Mouse (Mus musculus) neural tube, embryonic 13.5 days (tissue): ENCODE measurements around the gene Dand5. TPM values are rescaled to one million over a fixed set of nuclear protein-coding genes. Genes with fewer than 3 reads are reported as not detected.

Source experiments
- ATAC-seq: fragments of 200-750 bp; cut with Nextera tagmentation; 2 replicates; pipeline ENCODE4 v1.8.0; 2017; ENCODE audit warnings: low read depth, mild to moderate bottlenecking, moderate TSS enrichment, moderate library complexity
- H3K27ac ChIP-seq: fragments of 300-500 bp; sonication (generic); replicated peaks from 2 replicates; pipeline ENCODE4 v1.5.1; 2015; ENCODE audit warnings: moderate library complexity, mild to moderate bottlenecking, inconsistent platforms
- H3K27me3 ChIP-seq: fragments of 300-500 bp; sonication (generic); 2 replicates; pipeline ENCODE4 v1.6.1; 2015; ENCODE audit warnings: mild to moderate bottlenecking, inconsistent platforms
- H3K36me3 ChIP-seq: fragments of 300-500 bp; sonication (generic); 2 replicates; pipeline ENCODE4 v1.6.1; 2015; ENCODE audit warnings: mild to moderate bottlenecking, inconsistent platforms
- H3K4me1 ChIP-seq: fragments of 300-500 bp; sonication (generic); replicated peaks from 2 replicates; pipeline ENCODE4 v1.6.1; 2015; ENCODE audit warnings: inconsistent platforms
- H3K4me2 ChIP-seq: fragments of 300-500 bp; sonication (generic); 2 replicates; pipeline ENCODE4 v1.6.1; 2015; ENCODE audit warnings: inconsistent platforms, mild to moderate bottlenecking, moderate library complexity
- H3K4me3 ChIP-seq: fragments of 300-500 bp; sonication (generic); 2 replicates; pipeline ENCODE4 v1.5.1; 2015; ENCODE audit warnings: mild to moderate bottlenecking, inconsistent platforms
- H3K9ac ChIP-seq: fragments of 300-500 bp; sonication (generic); 2 replicates; pipeline ENCODE4 v1.6.1; 2015; ENCODE audit warnings: moderate library complexity, mild to moderate bottlenecking, inconsistent platforms
- H3K9me3 ChIP-seq: fragments of 300-500 bp; sonication (generic); 2 replicates; pipeline ENCODE4 v1.6.1; 2016; ENCODE audit warnings: inconsistent platforms
- whole genome bisulfite sequencing: fragments of 180-500 bp; shearing (Covaris S2); methylation state at CpG from one replicate; pipeline ENCODE4 v1.1.7; 2015; 5-methylcytosine and 5-hydroxymethylcytosine counted together
- polyA plus RNA-seq: library from polyadenylated mRNA; unstranded; fragments of >200 nt; fragmentation: Nextera tagmentation; extraction: Ambion mirVana; gene quantifications from 2 replicates; pipeline ENCODE4 v1.2.1, GENCODE M21; 2015

Gene Dand5
- polyA plus RNA-seq, 1 experiment from 2014 or later = 12.3 TPM

DNA sequence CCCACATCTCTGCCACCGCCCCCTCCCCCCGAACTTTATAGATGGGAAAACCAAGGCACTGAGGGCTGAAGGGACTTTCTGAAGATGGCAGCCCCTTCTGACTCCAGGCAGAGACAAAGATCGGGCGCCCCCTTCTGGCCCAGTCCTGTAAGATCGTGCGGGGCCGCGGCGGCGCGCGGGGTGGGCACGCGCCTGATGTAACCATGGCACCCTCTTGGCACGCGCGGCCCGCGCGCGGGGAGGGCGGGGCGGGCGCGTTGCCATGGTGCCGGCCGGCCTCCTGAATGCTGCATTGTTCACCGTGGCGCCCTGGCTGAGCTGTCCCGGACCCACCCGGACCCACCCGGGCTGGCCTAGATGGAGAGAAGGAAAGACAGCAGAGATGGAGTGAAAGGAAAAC lies 11.7 kb downstream of the Dand5 start:
- ATAC-seq = peak; percentile 79
- H3K4me1 ChIP-seq = peaks cover 68% of the 10 kb centered on the region
- peak overlapping the region; percentile 31 for H3K4me3 ChIP-seq
- H3K9me3 ChIP-seq = no peaks in the 10 kb centered on the region
- peaks cover 50% of the 10 kb centered on the region for H3K27me3 ChIP-seq
- peak overlapping the region; percentile 76 for H3K27ac ChIP-seq
- H3K9ac ChIP-seq = peak overlapping the region; percentile 58
- WGBS = 0% methylated on average over 32 of the region's 32 CpGs
- H3K4me2 ChIP-seq = peak overlapping the region; percentile 55
- H3K36me3 ChIP-seq = no peaks in the 10 kb centered on the region

- no peak for ATAC-seq
- no peak overlapping the region for H3K4me3 ChIP-seq
- H3K4me2 ChIP-seq = no peak overlapping the region
- H3K27me3 ChIP-seq = peaks cover 60% of the 10 kb centered on the region
- H3K27ac ChIP-seq = 0 out of 2 replicates have a peak overlapping the region, but pooled peaks have one; percentile 80
- no peak overlapping the region for H3K9ac ChIP-seq
- H3K36me3 ChIP-seq = no peaks in the 10 kb centered on the region
- 68% methylated on average over 5 of the region's 5 CpGs for WGBS
- H3K9me3 ChIP-seq = no peaks in the 10 kb centered on the region
- H3K4me1 ChIP-seq = peaks cover 59% of the 10 kb centered on the region
Observed at GRCm38 (mm10) chr8:84809941-84810280, 12.7 kb downstream of the Dand5 start.

DNA sequence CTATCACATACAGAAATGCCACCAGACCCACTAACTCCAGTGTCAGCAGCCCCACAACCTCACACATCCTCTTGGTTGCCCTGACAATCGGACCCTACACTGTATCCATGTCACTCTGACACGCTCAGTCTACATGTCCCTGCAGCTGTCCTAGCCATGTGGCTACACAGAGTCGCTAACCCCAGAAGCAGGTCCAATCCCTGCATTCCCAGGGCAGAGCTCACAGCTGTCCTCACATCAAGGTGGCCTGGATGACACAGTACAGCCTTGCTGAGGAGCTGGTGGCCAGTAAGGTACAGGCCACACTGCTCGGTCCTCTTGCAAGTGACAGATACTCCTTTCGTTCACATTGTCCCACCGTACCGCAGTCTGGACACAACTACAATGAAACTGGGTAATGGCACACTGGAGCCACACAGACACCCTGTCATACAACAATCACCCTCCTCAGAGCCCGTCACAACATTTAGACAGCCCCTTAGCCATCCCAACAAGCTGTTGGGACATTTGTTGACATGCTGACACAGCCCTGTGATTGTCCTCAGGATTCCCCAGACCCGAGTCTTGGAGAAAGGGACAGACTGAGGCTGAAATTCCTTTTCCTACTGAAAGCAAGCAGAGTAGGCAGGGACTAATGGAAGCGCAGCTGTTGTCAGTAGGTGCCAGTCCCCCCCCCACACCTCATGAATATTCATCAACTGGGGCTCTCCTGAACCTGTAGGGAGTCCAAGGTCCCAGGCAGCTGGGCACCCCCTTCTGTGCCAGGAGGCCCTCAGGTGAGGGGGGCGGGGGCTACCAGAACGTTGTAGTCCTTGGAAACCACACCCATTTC lies 13.3 kb downstream of the Dand5 start:
- Histone ChIP-seq H3K27ac (peak overlapping the region; percentile 80), H3K9ac (0 out of 2 replicates have a peak overlapping the region, but pooled peaks have one; percentile 31), H3K4me1 (peaks cover 53% of the 10 kb centered on the region), H3K27me3 (peaks cover 66% of the 10 kb centered on the region), H3K9me3 (no peaks in the 10 kb centered on the region), H3K4me3 (no peak overlapping the region), H3K4me2 (no peak overlapping the region), H3K36me3 (no peaks in the 10 kb centered on the region)
- 0 out of 2 replicates have a peak, but pooled peaks have one; percentile 12 for ATAC-seq
- 57% methylated on average over 12 of the region's 12 CpGs for WGBS

- Histone ChIP-seq H3K9me3 (no peaks in the 10 kb centered on the region), H3K27me3 (peaks cover 87% of the 10 kb centered on the region), H3K4me2 (no peak overlapping the region), H3K4me1 (peaks cover 27% of the 10 kb centered on the region), H3K9ac (no peak overlapping the region), H3K4me3 (no peak overlapping the region), H3K27ac (no peak overlapping the region), H3K36me3 (no peaks in the 10 kb centered on the region)
- WGBS = 95% methylated on average over 5 of the region's 5 CpGs
- ATAC-seq = no peak
Observed at GRCm38 (mm10) chr8:84806031-84806430, 16.6 kb downstream of the Dand5 start.

DNA sequence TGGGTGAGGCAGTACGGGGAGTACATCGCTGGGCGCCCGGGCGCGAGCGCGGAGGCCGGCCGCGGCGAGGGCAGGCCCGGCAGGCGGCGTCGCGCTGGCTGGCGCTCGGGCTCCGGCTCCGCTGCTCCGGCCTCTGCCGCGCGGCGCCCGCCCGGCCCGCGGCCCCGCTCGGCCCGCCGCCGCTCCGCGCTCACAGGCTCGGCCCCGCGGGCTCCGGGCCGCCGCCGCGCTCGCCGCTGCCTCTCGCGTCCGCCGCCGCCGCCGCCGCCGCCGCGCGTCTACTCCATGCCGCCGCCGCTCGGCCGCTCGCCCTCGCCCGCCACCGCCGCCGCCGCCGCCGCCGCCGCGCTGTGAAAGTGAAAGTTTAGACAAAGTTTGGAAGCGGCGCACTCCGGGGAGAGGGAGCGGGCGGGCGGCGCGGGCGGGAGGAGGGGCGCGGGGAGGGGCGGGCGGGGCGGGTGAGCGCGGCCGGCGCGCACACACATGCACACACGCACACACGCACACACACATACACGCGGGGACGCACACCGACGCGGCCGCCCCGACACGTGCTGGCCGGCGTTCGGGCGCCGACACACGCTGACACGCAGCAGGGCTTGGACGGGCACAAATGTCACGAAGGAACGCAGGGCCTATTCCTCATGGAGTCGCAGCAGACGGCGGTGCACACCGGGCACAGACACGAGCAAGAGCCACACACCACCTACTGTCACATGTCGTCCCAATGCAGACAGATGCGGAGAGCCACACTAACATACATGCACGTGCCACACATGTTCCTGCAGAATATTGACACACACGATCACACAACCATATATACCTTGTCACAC lies 22.4 kb downstream of the Dand5 start, which contains the start of gene Nfix:
Nfix (minus strand) TSS at position 346 of the 833 bp plus-strand sequence.
- peak; percentile 46; the same call in 1 of the 2 replicates for ATAC-seq
- H3K27me3 ChIP-seq = peaks cover 90% of the 10 kb centered on the region
- WGBS = 2% methylated on average over 42 of the region's 125 CpGs

GRCm38 (mm10) chr8:84799136-84799931 lies 23.3 kb downstream of the Dand5 start:
- under 1% methylated on average over 75 of the region's 108 CpGs for WGBS
- Histone ChIP-seq H3K4me1 (peaks cover 64% of the 10 kb centered on the region), H3K9me3 (no peaks in the 10 kb centered on the region), H3K27ac (peak overlapping the region; percentile 87), H3K27me3 (peaks cover 90% of the 10 kb centered on the region), H3K36me3 (no peaks in the 10 kb centered on the region), H3K9ac (peak overlapping the region; percentile 94), H3K4me2 (peak overlapping the region; percentile 83), H3K4me3 (peak overlapping the region; percentile 77)
- ATAC-seq = no peak

More for the DNA sequence above, 22.4 kb downstream of the Dand5 start, which contains the start of gene Nfix:
- Histone ChIP-seq H3K9ac (peak within 1 kb of the TSS; percentile 94), H3K4me2 (peak within 1 kb of the TSS; percentile 83), H3K4me3 (peak within 1 kb of the TSS; percentile 77), H3K27ac (peak within 1 kb of the TSS; percentile 87), H3K4me1 (peaks cover 55% of the 10 kb centered on the region), H3K36me3 (no peaks in the 10 kb centered on the region), H3K9me3 (no peaks in the 10 kb centered on the region)

DNA sequence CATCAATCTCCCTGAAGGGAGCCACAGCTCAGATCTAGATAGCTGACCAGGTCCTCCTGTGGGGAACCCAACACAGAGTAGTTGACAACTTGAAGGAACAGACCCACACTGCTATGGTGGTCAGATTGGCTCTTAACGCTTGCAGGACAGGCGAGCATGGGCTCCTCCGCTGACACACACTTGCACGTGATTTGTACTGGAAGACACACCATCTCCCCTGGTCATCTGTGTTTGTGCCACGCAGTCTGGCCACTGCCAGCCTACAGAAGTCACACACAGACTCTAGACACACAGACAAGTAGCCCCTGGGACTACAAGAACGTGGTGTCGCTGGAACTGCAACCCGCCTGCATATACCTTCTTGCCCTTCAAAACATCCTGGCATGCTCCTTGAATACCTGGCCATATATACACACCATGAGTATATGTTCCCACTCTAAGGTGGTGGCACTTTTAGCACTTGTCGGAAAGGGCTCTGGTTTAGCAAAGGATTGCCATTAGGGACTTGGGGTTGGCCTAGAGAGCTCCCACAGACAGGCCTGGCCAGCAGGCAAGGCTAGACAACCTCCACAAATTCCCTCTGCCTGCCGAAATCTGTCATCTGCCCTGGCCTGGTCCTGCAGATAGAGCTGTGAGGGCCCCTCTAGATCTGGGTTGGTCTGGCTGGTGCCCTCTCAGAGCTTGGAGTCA lies 24.0 kb downstream of the Dand5 start:
- Histone ChIP-seq H3K9ac (peak overlapping the region; percentile 94), H3K4me1 (peaks cover 71% of the 10 kb centered on the region), H3K36me3 (no peaks in the 10 kb centered on the region), H3K27ac (peak overlapping the region; percentile 87), H3K4me3 (peak overlapping the region; percentile 77), H3K4me2 (peak overlapping the region; percentile 83), H3K9me3 (no peaks in the 10 kb centered on the region), H3K27me3 (peaks cover 90% of the 10 kb centered on the region)
- 43% methylated on average over 10 of the region's 10 CpGs for WGBS
- no peak for ATAC-seq

- Histone ChIP-seq H3K27ac (peak overlapping the region; percentile 42), H3K4me1 (peaks cover 77% of the 10 kb centered on the region), H3K4me3 (peak overlapping the region; percentile 77), H3K27me3 (peaks cover 90% of the 10 kb centered on the region), H3K36me3 (no peaks in the 10 kb centered on the region), H3K9me3 (no peaks in the 10 kb centered on the region), H3K9ac (peak overlapping the region; percentile 94), H3K4me2 (peak overlapping the region; percentile 83)
- 72% methylated on average over 6 of the region's 6 CpGs for WGBS
- no peak for ATAC-seq
Observed at GRCm38 (mm10) chr8:84797971-84798370, 24.7 kb downstream of the Dand5 start.

DNA sequence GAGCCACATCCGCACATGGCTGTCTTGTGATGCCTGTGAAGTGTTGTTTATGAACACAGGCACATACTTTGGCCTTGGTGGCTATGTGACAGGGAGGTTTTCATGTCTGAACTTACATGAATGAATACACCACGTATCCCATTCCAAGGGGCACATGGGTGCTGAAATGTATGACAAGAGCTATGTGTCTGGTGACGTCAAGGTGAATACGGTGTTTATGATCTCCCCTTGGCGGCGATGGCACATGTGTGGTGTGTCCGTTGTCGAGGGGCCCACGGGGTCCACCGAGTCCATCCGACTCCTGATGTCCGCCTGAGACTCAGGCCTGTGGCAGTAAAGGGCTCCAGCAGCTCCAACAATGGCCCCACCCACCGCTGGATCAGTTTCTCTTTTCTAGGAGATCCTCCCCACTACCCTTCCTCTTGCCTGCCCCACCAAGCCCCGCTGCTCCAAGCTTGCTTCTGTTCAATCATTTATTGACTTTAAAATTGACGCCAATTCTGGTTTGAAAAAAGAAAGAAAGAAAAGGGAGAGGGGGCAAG lies 25.3 kb downstream of the Dand5 start:
- H3K27ac ChIP-seq = no peak overlapping the region
- H3K4me3 ChIP-seq = peak overlapping the region; percentile 77
- peak overlapping the region; percentile 83 for H3K4me2 ChIP-seq
- no peak for ATAC-seq
- H3K9me3 ChIP-seq = no peaks in the 10 kb centered on the region
- 0 out of 2 replicates have a peak overlapping the region, but pooled peaks have one; percentile 94 for H3K9ac ChIP-seq
- H3K4me1 ChIP-seq = peaks cover 83% of the 10 kb centered on the region
- H3K27me3 ChIP-seq = peaks cover 90% of the 10 kb centered on the region
- H3K36me3 ChIP-seq = no peaks in the 10 kb centered on the region
- 74% methylated on average over 15 of the region's 15 CpGs for WGBS

GRCm38 (mm10) chr8:84794486-84794885 lies 28.1 kb downstream of the Dand5 start:
- Histone ChIP-seq H3K27ac (peak overlapping the region; percentile 91), H3K4me1 (peaks cover 87% of the 10 kb centered on the region), H3K9ac (peak overlapping the region; percentile 47; the same call in 1 of the 2 replicates), H3K27me3 (peaks cover 97% of the 10 kb centered on the region), H3K9me3 (no peaks in the 10 kb centered on the region), H3K4me2 (peak overlapping the region; percentile 37), H3K36me3 (no peaks in the 10 kb centered on the region), H3K4me3 (no peak overlapping the region)
- 43% methylated on average over 7 of the region's 7 CpGs for WGBS
- ATAC-seq = peak; percentile 52
